Mouse (Mus musculus): Measurements from ENCODE around the gene Ndufv3. TPM values are rescaled to one million over a fixed set of nuclear protein-coding genes. Genes with fewer than 3 reads are reported as not detected.

Ndufv3 gene
- polyA plus RNA-seq, 1 experiment from 2014 or later, result 427 TPM

- peak; percentile 46 for ATAC-seq (replicated peaks; ENCODE audit: low FRiP score, low TSS enrichment, low read depth)
Observed at GRCm38 (mm10) chr17:31565141-31566056, 45.5 kb downstream of the Ndufv3 start.

DNA sequence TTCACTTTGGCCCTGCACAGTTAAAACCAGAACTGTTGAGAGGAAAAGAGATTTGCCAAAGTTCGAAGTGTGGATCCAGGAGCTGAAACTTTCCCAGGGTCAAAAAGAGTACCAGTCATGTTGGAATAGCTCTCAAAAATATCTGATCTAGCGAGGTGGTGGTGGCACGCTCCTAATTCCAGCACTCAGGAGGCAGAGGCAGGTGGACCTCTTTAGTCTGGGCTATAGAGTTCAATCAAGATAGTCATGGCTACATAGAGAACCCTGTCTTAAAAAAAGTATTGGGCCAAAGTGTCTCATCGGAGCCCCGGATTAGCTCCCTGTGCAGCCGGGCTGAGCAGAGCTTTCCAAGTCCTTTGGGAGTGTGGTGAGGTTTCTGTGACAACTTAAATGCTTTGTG, 46.4 kb downstream of the Ndufv3 start:
- H3K9me3 ChIP-seq (ENCODE audit: control insufficient read depth, low read length), result no peaks in the 10 kb centered on the region
- H3K36me3 ChIP-seq (ENCODE audit: control insufficient read depth, insufficient read depth, low read length), result no peaks in the 10 kb centered on the region
- ATAC-seq (replicated peaks; ENCODE audit: low FRiP score, low TSS enrichment, low read depth) (no peak), DNase-seq (ENCODE audit: low spot score) (no peak)
- 0 out of 2 replicates have a peak overlapping the region, but pooled peaks have one; percentile 93 for H3K27ac ChIP-seq (ENCODE audit: low read depth)
- peaks cover 27% of the 10 kb centered on the region for H3K4me1 ChIP-seq (replicated peaks; ENCODE audit: control insufficient read depth, insufficient read depth, low read length)
- no peaks in the 10 kb centered on the region for H3K27me3 ChIP-seq (replicated peaks; ENCODE audit: control insufficient read depth, insufficient read depth, low read length)
- peak overlapping the region; percentile 93 for H3K9ac ChIP-seq (ENCODE audit: low read length)
- peak overlapping the region; percentile 77 for H3K4me3 ChIP-seq (ENCODE audit: low read depth, low read length)
- peak overlapping the region; percentile 72 for H3K4me2 ChIP-seq (ENCODE audit: low read length)
- WGBS, result 72% methylated on average over 6 of the region's 6 CpGs

More at GRCm38 (mm10) chr17:31565141-31566056, 45.5 kb downstream of the Ndufv3 start:
- Histone ChIP-seq H3K4me1 (replicated peaks; ENCODE audit: control insufficient read depth, insufficient read depth, low read length) (peaks cover 27% of the 10 kb centered on the region), H3K9me3 (ENCODE audit: control insufficient read depth, low read length) (no peaks in the 10 kb centered on the region), H3K27ac (ENCODE audit: low read depth) (peak overlapping the region; percentile 93), H3K27me3 (replicated peaks; ENCODE audit: control insufficient read depth, insufficient read depth, low read length) (no peaks in the 10 kb centered on the region), H3K36me3 (ENCODE audit: control insufficient read depth, insufficient read depth, low read length) (no peaks in the 10 kb centered on the region), H3K4me3 (ENCODE audit: low read depth, low read length) (peak overlapping the region; percentile 77), H3K9ac (ENCODE audit: low read length) (peak overlapping the region; percentile 93), H3K4me2 (ENCODE audit: low read length) (peak overlapping the region; percentile 72)
- DNase-seq (ENCODE audit: low spot score), result peak; percentile 83
- WGBS, result under 1% methylated on average over 83 of the region's 88 CpGs

DNA sequence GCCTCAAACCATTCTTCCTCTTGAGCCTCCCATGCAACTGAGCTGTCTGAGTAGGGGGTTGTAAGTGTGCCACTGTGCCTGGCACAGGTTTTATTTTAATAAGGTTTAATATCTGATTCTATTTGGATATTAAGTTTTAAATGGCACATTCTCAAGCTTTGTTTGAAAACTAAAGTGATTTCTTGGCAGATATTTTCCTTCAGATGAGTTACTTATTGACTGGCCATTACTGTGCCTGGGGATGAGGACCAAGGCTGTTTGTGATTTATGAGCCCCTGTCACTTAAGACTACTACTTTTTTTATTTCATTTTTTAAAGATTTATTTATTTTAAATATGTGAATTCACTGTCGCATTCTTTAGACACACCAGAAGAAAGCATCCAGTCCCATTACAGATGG, 49.8 kb downstream of the Ndufv3 start:
- 81% methylated on average over 1 of the region's 1 CpGs for WGBS
- ATAC-seq (replicated peaks; ENCODE audit: low FRiP score, low TSS enrichment, low read depth) (no peak), DNase-seq (ENCODE audit: low spot score) (no peak)
- no peak overlapping the region for H3K9ac ChIP-seq (ENCODE audit: low read length)
- H3K27ac ChIP-seq (ENCODE audit: low read depth), result no peak overlapping the region
- H3K27me3 ChIP-seq (replicated peaks; ENCODE audit: control insufficient read depth, insufficient read depth, low read length), result no peaks in the 10 kb centered on the region
- H3K4me2 ChIP-seq (ENCODE audit: low read length), result no peak overlapping the region
- peaks cover 22% of the 10 kb centered on the region for H3K4me1 ChIP-seq (replicated peaks; ENCODE audit: control insufficient read depth, insufficient read depth, low read length)
- H3K4me3 ChIP-seq (ENCODE audit: low read depth, low read length), result no peak overlapping the region
- no peaks in the 10 kb centered on the region for H3K9me3 ChIP-seq (ENCODE audit: control insufficient read depth, low read length)
- H3K36me3 ChIP-seq (ENCODE audit: control insufficient read depth, insufficient read depth, low read length), result no peaks in the 10 kb centered on the region

GRCm38 (mm10) chr17:31570321-31570925, 50.5 kb downstream of the Ndufv3 start:
- no peak overlapping the region for H3K27ac ChIP-seq (ENCODE audit: low read depth)
- 83% methylated on average over 9 of the region's 9 CpGs for WGBS
- no peaks in the 10 kb centered on the region for H3K9me3 ChIP-seq (ENCODE audit: control insufficient read depth, low read length)

DNA sequence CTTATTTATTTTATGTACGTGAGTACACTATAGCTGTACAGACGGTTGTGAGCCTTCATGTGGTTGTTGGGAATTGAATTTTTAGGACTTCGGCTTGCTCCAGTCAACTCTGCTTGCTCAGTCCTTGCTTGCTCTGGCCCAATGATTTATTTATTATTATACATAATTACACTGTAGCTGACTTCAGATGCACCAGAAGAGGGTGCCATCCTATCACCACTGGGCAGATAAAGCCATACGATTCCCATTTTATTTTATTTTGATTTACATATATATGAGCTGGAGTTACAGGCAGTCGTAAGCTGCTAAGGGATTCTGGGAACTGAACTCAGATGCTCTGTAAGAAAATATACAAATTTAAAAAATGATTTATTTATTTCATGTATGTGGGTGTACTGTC, 51.8 kb downstream of the Ndufv3 start:
- H3K4me3 ChIP-seq (ENCODE audit: low read depth, low read length), result no peak overlapping the region
- H3K9me3 ChIP-seq (ENCODE audit: control insufficient read depth, low read length), result no peaks in the 10 kb centered on the region
- H3K4me2 ChIP-seq (ENCODE audit: low read length), result no peak overlapping the region
- peaks cover 14% of the 10 kb centered on the region for H3K4me1 ChIP-seq (replicated peaks; ENCODE audit: control insufficient read depth, insufficient read depth, low read length)
- no peak for DNase-seq (ENCODE audit: low spot score)
- H3K27me3 ChIP-seq (replicated peaks; ENCODE audit: control insufficient read depth, insufficient read depth, low read length), result no peaks in the 10 kb centered on the region
- no peak for ATAC-seq (replicated peaks; ENCODE audit: low FRiP score, low TSS enrichment, low read depth)
- 81% methylated on average over 5 of the region's 5 CpGs for WGBS
- H3K36me3 ChIP-seq (ENCODE audit: control insufficient read depth, insufficient read depth, low read length), result no peaks in the 10 kb centered on the region
- H3K9ac ChIP-seq (ENCODE audit: low read length), result no peak overlapping the region
- no peak overlapping the region for H3K27ac ChIP-seq (ENCODE audit: low read depth)

More at GRCm38 (mm10) chr17:31570321-31570925, 50.5 kb downstream of the Ndufv3 start:
- H3K4me3 ChIP-seq (ENCODE audit: low read depth, low read length), result no peak overlapping the region
- H3K36me3 ChIP-seq (ENCODE audit: control insufficient read depth, insufficient read depth, low read length), result no peaks in the 10 kb centered on the region
- DNase-seq (ENCODE audit: low spot score) (no peak), ATAC-seq (replicated peaks; ENCODE audit: low FRiP score, low TSS enrichment, low read depth) (peak; percentile 84)
- peaks cover 22% of the 10 kb centered on the region for H3K4me1 ChIP-seq (replicated peaks; ENCODE audit: control insufficient read depth, insufficient read depth, low read length)
- H3K27me3 ChIP-seq (replicated peaks; ENCODE audit: control insufficient read depth, insufficient read depth, low read length), result no peaks in the 10 kb centered on the region
- no peak overlapping the region for H3K9ac ChIP-seq (ENCODE audit: low read length)
- H3K4me2 ChIP-seq (ENCODE audit: low read length), result no peak overlapping the region

- ATAC-seq (replicated peaks; ENCODE audit: low FRiP score, low TSS enrichment, low read depth), result no peak
Observed at GRCm38 (mm10) chr17:31574662-31575061, 54.7 kb downstream of the Ndufv3 start.

DNA sequence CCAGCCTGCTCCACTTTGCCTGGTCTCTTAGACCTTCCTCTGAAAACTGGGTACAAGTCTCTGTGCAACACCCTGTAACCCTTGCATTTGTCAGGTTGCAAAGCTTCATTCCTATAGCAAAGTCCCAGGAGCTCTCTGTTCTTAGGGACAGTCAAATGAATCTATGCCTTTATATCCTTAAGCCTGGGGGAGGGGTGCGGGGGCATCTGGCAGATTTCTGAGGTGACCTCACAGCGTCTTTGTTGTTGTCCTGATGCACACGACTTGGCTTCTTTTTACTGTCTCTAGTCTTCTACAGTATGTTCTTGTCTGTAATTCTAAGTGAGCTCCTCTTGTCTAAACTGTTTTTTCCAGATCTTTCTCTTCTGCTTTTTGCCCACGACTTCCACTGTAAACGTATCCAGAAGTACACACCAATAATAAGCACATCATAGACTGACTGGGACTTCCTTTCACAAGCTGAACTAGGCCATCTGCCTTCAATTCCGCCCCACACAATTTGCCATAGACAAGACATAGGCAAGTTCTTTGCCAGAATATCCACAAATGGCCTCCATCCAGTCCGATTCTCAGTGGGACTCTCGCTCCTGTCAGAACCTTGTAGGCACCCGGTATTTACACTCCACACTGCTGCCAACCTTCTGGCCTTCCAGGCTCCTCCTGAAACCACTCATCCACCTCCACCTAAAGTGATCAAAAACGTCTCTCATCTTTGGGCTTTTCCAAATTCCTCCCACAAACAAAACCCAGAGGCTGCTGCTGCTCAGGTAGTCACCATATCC, 56.7 kb downstream of the Ndufv3 start:
- DNase-seq (ENCODE audit: low spot score) (no peak), ATAC-seq (replicated peaks; ENCODE audit: low FRiP score, low TSS enrichment, low read depth) (no peak)
- Histone ChIP-seq H3K27ac (ENCODE audit: low read depth) (no peak overlapping the region), H3K27me3 (replicated peaks; ENCODE audit: control insufficient read depth, insufficient read depth, low read length) (no peaks in the 10 kb centered on the region), H3K9ac (ENCODE audit: low read length) (no peak overlapping the region), H3K9me3 (ENCODE audit: control insufficient read depth, low read length) (no peaks in the 10 kb centered on the region), H3K4me3 (ENCODE audit: low read depth, low read length) (no peak overlapping the region), H3K4me1 (replicated peaks; ENCODE audit: control insufficient read depth, insufficient read depth, low read length) (peaks cover 3% of the 10 kb centered on the region; the same call in 1 of the 2 replicates), H3K36me3 (ENCODE audit: control insufficient read depth, insufficient read depth, low read length) (no peaks in the 10 kb centered on the region), H3K4me2 (ENCODE audit: low read length) (no peak overlapping the region)
- 72% methylated on average over 10 of the region's 10 CpGs for WGBS

More at GRCm38 (mm10) chr17:31574662-31575061, 54.7 kb downstream of the Ndufv3 start:
- WGBS, result 76% methylated on average over 7 of the region's 7 CpGs
- Histone ChIP-seq H3K36me3 (ENCODE audit: control insufficient read depth, insufficient read depth, low read length) (no peaks in the 10 kb centered on the region), H3K4me2 (ENCODE audit: low read length) (no peak overlapping the region), H3K27ac (ENCODE audit: low read depth) (no peak overlapping the region), H3K4me1 (replicated peaks; ENCODE audit: control insufficient read depth, insufficient read depth, low read length) (no peaks in the 10 kb centered on the region), H3K4me3 (ENCODE audit: low read depth, low read length) (no peak overlapping the region), H3K9ac (ENCODE audit: low read length) (no peak overlapping the region), H3K9me3 (ENCODE audit: control insufficient read depth, low read length) (no peaks in the 10 kb centered on the region), H3K27me3 (replicated peaks; ENCODE audit: control insufficient read depth, insufficient read depth, low read length) (no peaks in the 10 kb centered on the region)
- DNase-seq (ENCODE audit: low spot score), result no peak

DNA sequence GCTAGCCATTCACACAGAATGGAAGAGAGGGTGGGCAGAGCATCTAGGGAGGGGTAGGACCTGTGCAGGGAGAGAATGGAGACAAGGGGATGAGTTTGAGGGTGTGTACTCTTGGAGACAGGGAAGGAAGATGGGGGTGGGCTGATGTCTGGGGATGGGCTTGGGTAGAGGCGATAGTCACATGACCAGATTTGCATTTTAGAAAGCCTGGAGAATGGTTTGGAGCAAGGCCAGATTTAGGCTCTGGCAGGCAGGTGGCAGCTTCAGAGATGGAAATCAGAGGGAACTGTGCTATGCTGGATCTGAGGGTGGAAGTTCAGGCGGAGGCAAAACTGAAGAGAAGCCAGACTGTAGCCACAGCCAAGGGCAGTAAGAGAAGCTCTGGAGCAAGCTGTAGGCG, 60.4 kb downstream of the Ndufv3 start:
- ATAC-seq (replicated peaks; ENCODE audit: low FRiP score, low TSS enrichment, low read depth), result no peak
- H3K27ac ChIP-seq (ENCODE audit: low read depth), result no peak overlapping the region

More for the DNA sequence above, 60.4 kb downstream of the Ndufv3 start:
- Histone ChIP-seq H3K27me3 (replicated peaks; ENCODE audit: control insufficient read depth, insufficient read depth, low read length) (no peaks in the 10 kb centered on the region), H3K9me3 (ENCODE audit: control insufficient read depth, low read length) (no peaks in the 10 kb centered on the region), H3K4me1 (replicated peaks; ENCODE audit: control insufficient read depth, insufficient read depth, low read length) (peaks cover 3% of the 10 kb centered on the region), H3K4me3 (ENCODE audit: low read depth, low read length) (no peak overlapping the region), H3K4me2 (ENCODE audit: low read length) (no peak overlapping the region), H3K36me3 (ENCODE audit: control insufficient read depth, insufficient read depth, low read length) (peaks cover 9% of the 10 kb centered on the region; the same call in 1 of the 2 replicates), H3K9ac (ENCODE audit: low read length) (no peak overlapping the region)
- DNase-seq (ENCODE audit: low spot score), result no peak
- WGBS, result 66% methylated on average over 3 of the region's 3 CpGs
